Mouse (Mus musculus): ENCODE measurements at regions not wholly inside any gene's neighbourhood (a gene's known extent, or its start where the extent isn't known, plus 50 kb on each side); places are given as distances from the start of the nearest gene placed in this dataset.

DNA sequence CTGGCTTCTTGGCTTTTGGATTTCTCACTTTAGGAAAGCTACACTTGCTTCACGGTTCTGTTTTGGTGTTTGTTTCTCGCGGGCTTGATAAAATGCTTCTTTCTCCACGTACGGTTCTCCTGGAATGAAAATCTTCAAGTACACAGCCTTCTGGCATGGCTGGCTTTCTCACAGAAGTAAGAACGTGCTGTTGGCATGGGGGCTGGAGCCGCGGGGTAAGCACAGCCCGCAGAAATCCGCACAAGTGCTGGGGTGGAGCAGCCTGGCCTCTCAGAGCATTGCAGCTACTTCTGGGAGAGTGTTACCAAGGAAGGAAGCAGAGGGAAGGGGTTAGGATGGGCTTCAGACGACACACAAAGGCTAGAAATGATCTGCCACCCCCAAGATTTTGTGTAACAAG is 510.2 kb downstream of the Plcl1 start:
- H3K27ac ChIP-seq (ENCODE audit: control insufficient read depth, insufficient read depth, low read length): no peak overlapping the region
- H3K36me3 ChIP-seq (ENCODE audit: control insufficient read depth, insufficient read depth, low read length): no peaks in the 10 kb centered on the region
- DNase-seq: no peak
- H3K4me1 ChIP-seq (replicated peaks; ENCODE audit: control insufficient read depth, insufficient read depth, low read length): no peaks in the 10 kb centered on the region
- H3K4me3 ChIP-seq (ENCODE audit: control insufficient read depth, insufficient read depth, low read length): no peak overlapping the region
- H3K27me3 ChIP-seq (ENCODE audit: control insufficient read depth, insufficient read depth, low read length): no peaks in the 10 kb centered on the region
- no peak for TF ChIP-seq POLR2A (IDR thresholded peaks at IDR 0.05; ENCODE audit: control insufficient read depth, extremely low read depth, insufficient read depth, low read length, poor library complexity)
- 83% methylated on average over 11 of the region's 11 CpGs for WGBS

DNA sequence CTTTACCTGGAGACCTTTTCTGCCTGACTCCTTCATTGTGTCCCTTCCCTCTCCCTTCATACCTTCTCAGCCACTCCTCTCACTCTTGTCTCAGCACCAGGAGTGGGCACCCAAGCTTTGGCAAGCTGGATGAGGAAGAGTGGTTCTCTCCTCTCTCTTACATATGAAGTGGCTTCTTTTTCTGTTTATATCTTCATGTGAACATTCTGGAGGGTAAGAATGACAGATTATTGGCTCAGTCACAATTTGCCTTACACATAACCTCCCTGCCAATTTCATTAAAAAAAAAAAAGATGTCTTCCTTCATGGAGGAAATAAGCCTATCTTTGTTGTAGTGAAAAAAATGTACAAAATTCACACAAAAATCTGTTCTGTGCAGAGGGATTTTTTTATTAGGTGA is 513.8 kb downstream of the Plcl1 start:
- no peak for TF ChIP-seq CTCF (IDR thresholded peaks at IDR 0.05; ENCODE audit: borderline replicate concordance, control insufficient read depth, extremely low read depth, insufficient read depth, low read length, poor library complexity)
- TF ChIP-seq POLR2A (IDR thresholded peaks at IDR 0.05; ENCODE audit: control insufficient read depth, extremely low read depth, insufficient read depth, low read length, poor library complexity): no peak
- no peaks in the 10 kb centered on the region for H3K4me1 ChIP-seq (replicated peaks; ENCODE audit: control insufficient read depth, insufficient read depth, low read length)
- no peak for DNase-seq
- no peak overlapping the region for H3K4me3 ChIP-seq (ENCODE audit: control insufficient read depth, insufficient read depth, low read length)
- H3K27me3 ChIP-seq (ENCODE audit: control insufficient read depth, insufficient read depth, low read length): no peaks in the 10 kb centered on the region
- H3K36me3 ChIP-seq (ENCODE audit: control insufficient read depth, insufficient read depth, low read length): no peaks in the 10 kb centered on the region
- no peak overlapping the region for H3K27ac ChIP-seq (ENCODE audit: control insufficient read depth, insufficient read depth, low read length)

DNA sequence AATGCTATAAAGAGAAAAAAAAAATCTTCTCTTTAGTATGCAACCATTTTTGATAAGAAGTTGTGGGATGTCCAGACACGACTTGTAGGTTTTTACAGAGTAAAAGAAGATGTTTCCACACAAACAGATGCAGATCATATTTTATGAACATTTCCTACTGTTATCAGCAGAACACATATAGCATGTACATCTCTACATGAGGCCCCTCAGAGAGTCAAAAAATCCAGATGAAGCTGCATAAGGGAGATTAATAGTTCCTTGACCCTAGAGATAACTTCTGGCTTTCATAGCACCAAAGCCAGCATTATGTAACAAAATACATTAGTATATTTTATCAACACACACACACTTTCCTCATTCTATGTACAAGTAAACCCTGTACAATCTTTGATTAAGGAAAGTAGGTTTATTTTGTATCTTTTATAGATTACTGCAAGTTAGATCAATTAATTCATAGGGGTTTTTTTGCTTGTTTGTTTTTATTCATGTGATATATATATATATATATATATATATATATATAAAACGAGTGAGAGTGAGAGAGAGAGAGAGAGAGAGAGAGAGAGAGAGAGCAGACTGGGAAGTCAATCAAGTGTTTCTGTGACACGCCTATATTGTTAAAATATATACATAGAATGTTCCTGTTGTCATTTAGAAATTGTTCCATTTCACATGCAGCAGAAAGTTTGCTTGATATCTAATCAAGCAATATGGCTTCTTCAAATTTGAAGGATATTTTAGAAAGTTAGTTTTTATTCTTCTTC is 541.2 kb downstream of the Plcl1 start:
- Histone ChIP-seq H3K27ac (ENCODE audit: control insufficient read depth, insufficient read depth, low read length) (no peak overlapping the region), H3K36me3 (ENCODE audit: control insufficient read depth, insufficient read depth, low read length) (no peaks in the 10 kb centered on the region), H3K27me3 (ENCODE audit: control insufficient read depth, insufficient read depth, low read length) (no peaks in the 10 kb centered on the region), H3K4me1 (replicated peaks; ENCODE audit: control insufficient read depth, insufficient read depth, low read length) (no peaks in the 10 kb centered on the region), H3K4me3 (ENCODE audit: control insufficient read depth, insufficient read depth, low read length) (no peak overlapping the region)
- 78% methylated on average over 3 of the region's 3 CpGs for WGBS
- TF ChIP-seq POLR2A (IDR thresholded peaks at IDR 0.05; ENCODE audit: control insufficient read depth, extremely low read depth, insufficient read depth, low read length, poor library complexity) (no peak), CTCF (IDR thresholded peaks at IDR 0.05; ENCODE audit: borderline replicate concordance, control insufficient read depth, extremely low read depth, insufficient read depth, low read length, poor library complexity) (no peak)
- no peak for DNase-seq

DNA sequence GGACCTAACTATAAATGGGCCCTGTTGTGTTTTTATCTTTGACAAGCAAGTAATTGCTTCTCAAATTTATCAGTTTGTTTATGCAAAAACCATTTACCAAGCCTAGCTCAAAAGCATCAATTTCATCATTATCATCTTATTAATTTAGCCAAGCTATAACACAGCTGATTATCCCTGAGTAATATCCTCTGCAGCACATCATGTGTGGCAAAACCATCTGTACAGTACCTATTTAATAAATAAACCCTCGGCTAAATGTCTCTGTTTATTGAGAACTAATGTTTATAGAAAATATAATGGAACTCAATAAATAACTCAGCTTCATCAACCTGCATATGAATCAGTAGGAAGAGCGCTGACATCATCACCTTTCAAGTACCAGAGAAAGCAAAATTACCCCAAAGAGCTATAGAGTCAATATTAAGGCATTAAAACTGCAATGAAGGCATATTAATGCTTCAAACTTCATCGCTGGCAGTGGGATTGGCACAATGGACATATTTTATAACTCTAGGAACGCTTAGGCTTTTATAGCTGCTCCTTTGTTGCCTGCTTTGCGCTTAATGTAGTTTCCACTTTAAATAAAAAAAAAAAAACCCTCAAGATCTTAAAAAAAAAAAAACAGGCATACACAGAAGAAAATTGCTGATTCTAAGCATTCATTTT is 542.0 kb downstream of the Plcl1 start:
- H3K27ac ChIP-seq (ENCODE audit: control insufficient read depth, insufficient read depth, low read length): no peak overlapping the region
- DNase-seq: no peak
- no peaks in the 10 kb centered on the region for H3K4me1 ChIP-seq (replicated peaks; ENCODE audit: control insufficient read depth, insufficient read depth, low read length)
- no peaks in the 10 kb centered on the region for H3K27me3 ChIP-seq (ENCODE audit: control insufficient read depth, insufficient read depth, low read length)
- no peaks in the 10 kb centered on the region for H3K36me3 ChIP-seq (ENCODE audit: control insufficient read depth, insufficient read depth, low read length)
- TF ChIP-seq CTCF (IDR thresholded peaks at IDR 0.05; ENCODE audit: borderline replicate concordance, control insufficient read depth, extremely low read depth, insufficient read depth, low read length, poor library complexity): no peak
- H3K4me3 ChIP-seq (ENCODE audit: control insufficient read depth, insufficient read depth, low read length): no peak overlapping the region
- WGBS: 94% methylated on average over 5 of the region's 5 CpGs

DNA sequence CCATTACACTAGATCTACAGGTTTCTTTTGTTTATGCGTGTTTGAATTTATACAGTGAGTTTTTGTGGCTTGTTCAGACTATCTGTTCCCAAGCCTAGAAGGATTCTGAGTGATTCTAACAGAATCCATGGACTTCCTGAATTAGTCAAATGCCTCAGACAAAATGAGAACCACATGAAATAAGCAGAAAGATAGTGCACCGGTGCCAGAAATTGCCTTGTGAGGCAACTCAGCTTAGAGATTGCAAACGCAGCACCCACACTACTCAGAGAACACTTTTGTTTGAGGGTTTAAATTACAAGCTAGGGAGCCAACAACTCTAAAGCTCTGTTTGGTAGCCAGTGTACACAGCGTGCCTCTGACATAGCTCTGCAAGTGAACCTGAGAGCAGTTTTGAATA is 543.9 kb downstream of the Plcl1 start:
- no peaks in the 10 kb centered on the region for H3K4me1 ChIP-seq (replicated peaks; ENCODE audit: control insufficient read depth, insufficient read depth, low read length)
- H3K36me3 ChIP-seq (ENCODE audit: control insufficient read depth, insufficient read depth, low read length): no peaks in the 10 kb centered on the region
- TF ChIP-seq CTCF (IDR thresholded peaks at IDR 0.05; ENCODE audit: borderline replicate concordance, control insufficient read depth, extremely low read depth, insufficient read depth, low read length, poor library complexity) (no peak), POLR2A (IDR thresholded peaks at IDR 0.05; ENCODE audit: control insufficient read depth, extremely low read depth, insufficient read depth, low read length, poor library complexity) (no peak)
- H3K4me3 ChIP-seq (ENCODE audit: control insufficient read depth, insufficient read depth, low read length): no peak overlapping the region
- H3K27me3 ChIP-seq (ENCODE audit: control insufficient read depth, insufficient read depth, low read length): no peaks in the 10 kb centered on the region
- no peak overlapping the region for H3K27ac ChIP-seq (ENCODE audit: control insufficient read depth, insufficient read depth, low read length)
- 91% methylated on average over 4 of the region's 4 CpGs for WGBS
- no peak for DNase-seq

GRCm38 (mm10) chr1:55957804-55958445 is 552.2 kb downstream of the Plcl1 start:
- TF ChIP-seq POLR2A (IDR thresholded peaks at IDR 0.05; ENCODE audit: control insufficient read depth, extremely low read depth, insufficient read depth, low read length, poor library complexity) (no peak), CTCF (IDR thresholded peaks at IDR 0.05; ENCODE audit: borderline replicate concordance, control insufficient read depth, extremely low read depth, insufficient read depth, low read length, poor library complexity) (no peak)
- H3K27me3 ChIP-seq (ENCODE audit: control insufficient read depth, insufficient read depth, low read length): no peaks in the 10 kb centered on the region
- H3K27ac ChIP-seq (ENCODE audit: control insufficient read depth, insufficient read depth, low read length): no peak overlapping the region
- no peak overlapping the region for H3K4me3 ChIP-seq (ENCODE audit: control insufficient read depth, insufficient read depth, low read length)
- WGBS: 51% methylated on average over 11 of the region's 11 CpGs
- no peaks in the 10 kb centered on the region for H3K36me3 ChIP-seq (ENCODE audit: control insufficient read depth, insufficient read depth, low read length)
- no peak for DNase-seq
- H3K4me1 ChIP-seq (replicated peaks; ENCODE audit: control insufficient read depth, insufficient read depth, low read length): no peaks in the 10 kb centered on the region

Data from thymus, adult 2 months (tissue).